Mouse (Mus musculus): ENCODE data around the gene Itga5. TPM values are rescaled to one million over a fixed set of nuclear protein-coding genes. Genes with fewer than 3 reads are reported as not detected.

Gene Itga5
- polyA plus RNA-seq, 1 experiment from 2014 or later = 6.3 TPM

- 23% methylated on average over 6 of the region's 6 CpGs for whole genome bisulfite sequencing
- Histone ChIP-seq H3K4me1 (ENCODE audit: control insufficient read depth, insufficient read depth, low read depth, low read length) (peaks cover 68% of the 10 kb centered on the region), H3K27ac (ENCODE audit: low read depth, low read length) (peak overlapping the region; percentile 97), H3K9me3 (ENCODE audit: control insufficient read depth, low read length) (no peaks in the 10 kb centered on the region), H3K27me3 (replicated peaks; ENCODE audit: control insufficient read depth, insufficient read depth, low read length) (no peaks in the 10 kb centered on the region), H3K9ac (ENCODE audit: low read depth, low read length) (peak overlapping the region; percentile 41), H3K4me3 (ENCODE audit: low read length) (no peak overlapping the region), H3K4me2 (ENCODE audit: low read length) (no peak overlapping the region), H3K36me3 (ENCODE audit: control insufficient read depth, insufficient read depth, low read length) (no peaks in the 10 kb centered on the region)
- no peak for ATAC-seq
These were observed 64.1 kb downstream of the Itga5 start for GRCm38 (mm10) chr15:103302341-103303021.

GRCm38 (mm10) chr15:103301547-103302340 lies 64.8 kb downstream of the Itga5 start:
- Histone ChIP-seq H3K4me2 (ENCODE audit: low read length) (no peak overlapping the region), H3K4me1 (ENCODE audit: control insufficient read depth, insufficient read depth, low read depth, low read length) (peaks cover 73% of the 10 kb centered on the region), H3K27ac (ENCODE audit: low read depth, low read length) (peak overlapping the region; percentile 97), H3K9ac (ENCODE audit: low read depth, low read length) (peak overlapping the region; percentile 41), H3K27me3 (replicated peaks; ENCODE audit: control insufficient read depth, insufficient read depth, low read length) (no peaks in the 10 kb centered on the region), H3K9me3 (ENCODE audit: control insufficient read depth, low read length) (no peaks in the 10 kb centered on the region), H3K4me3 (ENCODE audit: low read length) (no peak overlapping the region), H3K36me3 (ENCODE audit: control insufficient read depth, insufficient read depth, low read length) (no peaks in the 10 kb centered on the region)
- ATAC-seq = no peak
- WGBS = 27% methylated on average over 5 of the region's 5 CpGs

GRCm38 (mm10) chr15:103301046-103301445 lies 65.5 kb downstream of the Itga5 start:
- peak overlapping the region; percentile 58; the same call in 1 of the 2 replicates for H3K9ac ChIP-seq (ENCODE audit: low read depth, low read length)
- H3K4me1 ChIP-seq (ENCODE audit: control insufficient read depth, insufficient read depth, low read depth, low read length) = peaks cover 75% of the 10 kb centered on the region
- 9% methylated on average over 2 of the region's 2 CpGs for WGBS
- H3K27me3 ChIP-seq (replicated peaks; ENCODE audit: control insufficient read depth, insufficient read depth, low read length) = no peaks in the 10 kb centered on the region
- peak overlapping the region; percentile 97 for H3K27ac ChIP-seq (ENCODE audit: low read depth, low read length)
- no peak overlapping the region for H3K4me3 ChIP-seq (ENCODE audit: low read length)
- no peak for ATAC-seq
- H3K9me3 ChIP-seq (ENCODE audit: control insufficient read depth, low read length) = no peaks in the 10 kb centered on the region
- H3K4me2 ChIP-seq (ENCODE audit: low read length) = no peak overlapping the region
- no peaks in the 10 kb centered on the region for H3K36me3 ChIP-seq (ENCODE audit: control insufficient read depth, insufficient read depth, low read length)

DNA sequence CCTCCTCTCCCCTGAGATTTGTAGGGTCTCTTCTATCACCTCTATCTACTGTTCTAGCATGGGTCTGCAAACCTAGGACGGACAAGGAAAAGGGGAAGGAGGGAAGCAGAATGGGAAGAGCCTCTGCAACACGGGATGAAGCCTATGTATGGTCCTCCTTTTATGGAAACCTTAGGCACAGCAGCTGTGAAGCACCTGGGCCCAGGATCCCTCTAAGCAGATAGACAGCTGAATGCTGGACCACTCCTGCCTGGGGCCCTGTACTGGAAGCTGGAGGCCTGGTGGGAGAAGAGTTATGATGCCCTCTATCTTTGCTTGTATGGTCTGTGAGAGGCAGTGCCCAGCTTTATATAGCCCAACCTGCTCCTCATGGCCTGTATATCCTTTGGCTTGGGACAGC lies 66.0 kb downstream of the Itga5 start:
- Histone ChIP-seq H3K4me1 (ENCODE audit: control insufficient read depth, insufficient read depth, low read depth, low read length) (peaks cover 73% of the 10 kb centered on the region), H3K27ac (ENCODE audit: low read depth, low read length) (peak overlapping the region; percentile 97), H3K27me3 (replicated peaks; ENCODE audit: control insufficient read depth, insufficient read depth, low read length) (no peaks in the 10 kb centered on the region), H3K9ac (ENCODE audit: low read depth, low read length) (peak overlapping the region; percentile 58), H3K36me3 (ENCODE audit: control insufficient read depth, insufficient read depth, low read length) (no peaks in the 10 kb centered on the region), H3K9me3 (ENCODE audit: control insufficient read depth, low read length) (no peaks in the 10 kb centered on the region), H3K4me3 (ENCODE audit: low read length) (peak overlapping the region; percentile 30; the same call in 1 of the 2 replicates), H3K4me2 (ENCODE audit: low read length) (peak overlapping the region; percentile 58)
- no peak; the same call in 1 of the 2 replicates for ATAC-seq
- 0% methylated on average over 2 of the region's 2 CpGs for WGBS

- peak overlapping the region; percentile 30 for H3K4me3 ChIP-seq (ENCODE audit: low read length)
- peak overlapping the region; percentile 97 for H3K27ac ChIP-seq (ENCODE audit: low read depth, low read length)
- peak; percentile 75 for ATAC-seq
- H3K4me1 ChIP-seq (ENCODE audit: control insufficient read depth, insufficient read depth, low read depth, low read length) = peaks cover 73% of the 10 kb centered on the region
- H3K27me3 ChIP-seq (replicated peaks; ENCODE audit: control insufficient read depth, insufficient read depth, low read length) = no peaks in the 10 kb centered on the region
- H3K9ac ChIP-seq (ENCODE audit: low read depth, low read length) = peak overlapping the region; percentile 58
- 6% methylated on average over 18 of the region's 18 CpGs for WGBS
- H3K36me3 ChIP-seq (ENCODE audit: control insufficient read depth, insufficient read depth, low read length) = no peaks in the 10 kb centered on the region
- peak overlapping the region; percentile 58 for H3K4me2 ChIP-seq (ENCODE audit: low read length)
- no peaks in the 10 kb centered on the region for H3K9me3 ChIP-seq (ENCODE audit: control insufficient read depth, low read length)
These were observed 66.5 kb downstream of the Itga5 start for GRCm38 (mm10) chr15:103300067-103300471.

DNA sequence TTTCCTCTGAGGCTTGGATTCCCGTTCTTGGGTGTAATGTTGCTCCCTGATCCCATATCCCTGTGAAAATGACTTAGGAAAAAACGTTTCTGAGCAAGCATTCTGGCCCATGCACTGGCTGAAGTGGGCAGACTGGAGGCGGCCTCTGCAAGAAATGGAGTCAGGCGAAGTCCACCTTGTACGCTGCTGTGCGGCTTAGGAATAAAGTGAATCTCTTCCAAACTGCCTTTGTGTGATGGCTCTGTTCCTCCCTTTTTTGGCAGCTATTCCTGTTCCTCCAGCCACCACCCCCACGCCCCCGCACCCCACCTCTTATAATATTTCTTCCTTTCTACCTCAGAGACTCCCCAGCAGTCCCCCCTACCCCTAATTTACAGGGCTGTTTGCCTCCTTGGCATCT lies 66.9 kb downstream of the Itga5 start:
- Histone ChIP-seq H3K9ac (ENCODE audit: low read depth, low read length) (peak overlapping the region; percentile 58), H3K9me3 (ENCODE audit: control insufficient read depth, low read length) (no peaks in the 10 kb centered on the region), H3K36me3 (ENCODE audit: control insufficient read depth, insufficient read depth, low read length) (no peaks in the 10 kb centered on the region), H3K27me3 (replicated peaks; ENCODE audit: control insufficient read depth, insufficient read depth, low read length) (no peaks in the 10 kb centered on the region), H3K4me3 (ENCODE audit: low read length) (peak overlapping the region; percentile 30), H3K27ac (ENCODE audit: low read depth, low read length) (peak overlapping the region; percentile 97), H3K4me2 (ENCODE audit: low read length) (peak overlapping the region; percentile 58), H3K4me1 (ENCODE audit: control insufficient read depth, insufficient read depth, low read depth, low read length) (peaks cover 71% of the 10 kb centered on the region)
- WGBS = 14% methylated on average over 8 of the region's 8 CpGs
- ATAC-seq = peak; percentile 7

GRCm38 (mm10) chr15:103298861-103299616 lies 67.5 kb downstream of the Itga5 start:
- peak overlapping the region; percentile 58; the same call in 1 of the 2 replicates for H3K9ac ChIP-seq (ENCODE audit: low read depth, low read length)
- H3K4me3 ChIP-seq (ENCODE audit: low read length) = no peak overlapping the region
- H3K4me1 ChIP-seq (ENCODE audit: control insufficient read depth, insufficient read depth, low read depth, low read length) = peaks cover 65% of the 10 kb centered on the region
- WGBS = 56% methylated on average over 5 of the region's 5 CpGs
- H3K27me3 ChIP-seq (replicated peaks; ENCODE audit: control insufficient read depth, insufficient read depth, low read length) = no peaks in the 10 kb centered on the region
- peak overlapping the region; percentile 97 for H3K27ac ChIP-seq (ENCODE audit: low read depth, low read length)
- H3K9me3 ChIP-seq (ENCODE audit: control insufficient read depth, low read length) = no peaks in the 10 kb centered on the region
- no peak for ATAC-seq
- H3K36me3 ChIP-seq (ENCODE audit: control insufficient read depth, insufficient read depth, low read length) = no peaks in the 10 kb centered on the region
- no peak overlapping the region for H3K4me2 ChIP-seq (ENCODE audit: low read length)

DNA sequence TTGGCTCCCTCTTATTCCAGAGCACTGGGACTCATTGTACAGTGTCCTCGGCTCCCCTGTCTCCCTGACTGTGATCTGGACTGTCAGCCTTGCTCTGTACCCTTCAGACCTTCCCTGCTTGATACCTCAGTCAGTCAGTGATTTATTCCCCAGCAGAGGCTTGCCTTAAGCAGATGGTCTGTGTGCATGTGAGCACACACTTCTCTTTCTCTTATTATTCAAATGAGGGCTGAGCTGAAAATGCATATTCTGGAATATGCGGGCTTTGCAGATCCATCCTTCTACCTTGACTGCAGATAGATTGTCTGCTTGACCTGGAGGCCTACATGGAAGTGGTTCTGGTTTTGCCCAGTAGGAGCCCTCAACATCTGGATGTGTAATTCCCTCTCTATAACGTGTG lies 68.5 kb downstream of the Itga5 start:
- H3K36me3 ChIP-seq (ENCODE audit: control insufficient read depth, insufficient read depth, low read length) = peaks cover 4% of the 10 kb centered on the region; the same call in 1 of the 2 replicates
- no peak overlapping the region for H3K4me2 ChIP-seq (ENCODE audit: low read length)

More for the DNA sequence above, 68.5 kb downstream of the Itga5 start:
- no peak for ATAC-seq
- WGBS = 43% methylated on average over 3 of the region's 3 CpGs
- no peak overlapping the region for H3K4me3 ChIP-seq (ENCODE audit: low read length)
- peak overlapping the region; percentile 97 for H3K27ac ChIP-seq (ENCODE audit: low read depth, low read length)
- peaks cover 56% of the 10 kb centered on the region for H3K4me1 ChIP-seq (ENCODE audit: control insufficient read depth, insufficient read depth, low read depth, low read length)
- H3K9ac ChIP-seq (ENCODE audit: low read depth, low read length) = peak overlapping the region; percentile 4; the same call in 1 of the 2 replicates
- H3K27me3 ChIP-seq (replicated peaks; ENCODE audit: control insufficient read depth, insufficient read depth, low read length) = no peaks in the 10 kb centered on the region
- no peaks in the 10 kb centered on the region for H3K9me3 ChIP-seq (ENCODE audit: control insufficient read depth, low read length)

Measured in hindbrain, embryonic 16.5 days (tissue).